Mouse (Mus musculus) MEL (cell line): ENCODE measurements around the gene Dhrs11. TPM values are rescaled to one million over a fixed set of nuclear protein-coding genes. Genes with fewer than 3 reads are reported as not detected.

Source experiments
- DNase-seq: peaks from one replicate; pipeline ENCODE4 v3.0.0; 2011; ENCODE audit warnings: low read depth, low spot score
- H3K27ac ChIP-seq: 2 replicates; pipeline ENCODE4 v1.5.1; 2012; ENCODE audit warnings: low read depth, mild to moderate bottlenecking, control low read depth, low read length, moderate library complexity; ENCODE audit not compliant: control insufficient read depth
- H3K27me3 ChIP-seq, 2 experiments: fragments of 150-350 bp in 1 of 2; sonication (generic) in 1 of 2; 2 replicates each; pipeline ENCODE4 v1.6.1; 2012; ENCODE audit warnings: low read length in 2 of 2, mild to moderate bottlenecking in 2 of 2, improper control_type of control experiment in 1 of 2, moderate library complexity in 1 of 2; ENCODE audit not compliant: insufficient read depth in 2 of 2, control insufficient read depth in 1 of 2
- H3K36me3 ChIP-seq, 2 experiments: 2 replicates each; pipeline ENCODE4 v1.6.1; 2012 to 2014; ENCODE audit warnings: low read length in 2 of 2, improper control_type of control experiment in 1 of 2, inconsistent platforms in 1 of 2, mild to moderate bottlenecking in 1 of 2; ENCODE audit not compliant: insufficient read depth in 2 of 2, control insufficient read depth in 1 of 2
- H3K4me1 ChIP-seq, 2 experiments: fragments of 150-350 bp in 1 of 2; sonication (generic) in 1 of 2; 2 replicates each; pipeline ENCODE4 v1.6.1; 2012; ENCODE audit warnings: low read length in 2 of 2, improper control_type of control experiment in 1 of 2, mild to moderate bottlenecking in 1 of 2; ENCODE audit not compliant: insufficient read depth in 2 of 2, control insufficient read depth in 1 of 2
- H3K4me3 ChIP-seq, 2 experiments: fragments of 150-350 bp in 1 of 2; sonication (generic) in 1 of 2; 2 replicates each; pipeline ENCODE4 v1.5.1; 2012; ENCODE audit warnings: low read depth in 2 of 2, low read length in 2 of 2, mild to moderate bottlenecking in 2 of 2, moderate library complexity in 2 of 2, control low read depth in 1 of 2, improper control_type of control experiment in 1 of 2; ENCODE audit not compliant: control insufficient read depth in 1 of 2, insufficient read depth in 1 of 2
- H3K79me2 ChIP-seq: 2 replicates; pipeline ENCODE4 v1.6.1; 2012; ENCODE audit warnings: mild to moderate bottlenecking, low read length, moderate library complexity; ENCODE audit not compliant: control insufficient read depth, poor library complexity, insufficient read depth
- H3K9ac ChIP-seq: 2 replicates; pipeline ENCODE4 v1.6.1; 2012; ENCODE audit warnings: low read depth, mild to moderate bottlenecking, control low read depth, low read length, moderate library complexity; ENCODE audit not compliant: control insufficient read depth, poor library complexity, severe bottlenecking
- H3K9me3 ChIP-seq: fragments of 150-350 bp; sonication (generic); replicated peaks from 2 replicates; pipeline ENCODE4 v1.6.1; 2012; ENCODE audit warnings: mild to moderate bottlenecking, low read length, improper control_type of control experiment, moderate library complexity; ENCODE audit not compliant: insufficient read depth
- CHD1 ChIP-seq: IDR thresholded peaks from 2 replicates; pipeline ENCODE4 v1.6.1; 2012; ENCODE audit warnings: low read depth, mild to moderate bottlenecking, inconsistent platforms, low read length, improper control_type of control experiment
- ETS1 ChIP-seq: IDR thresholded peaks from 2 replicates; pipeline ENCODE4 v1.6.1; 2012; ENCODE audit warnings: low read depth, mild to moderate bottlenecking, inconsistent platforms, low read length, improper control_type of control experiment, moderate library complexity
- GABPA ChIP-seq: IDR thresholded peaks from 2 replicates; pipeline ENCODE4 v1.6.1; 2012; ENCODE audit warnings: low read depth, mild to moderate bottlenecking, inconsistent platforms, low read length, improper control_type of control experiment, moderate library complexity
- MAX ChIP-seq: IDR thresholded peaks from 2 replicates; pipeline ENCODE4 v1.6.1; 2011; ENCODE audit warnings: low read length, improper control_type of control experiment
- MEF2A ChIP-seq: IDR thresholded peaks from 2 replicates; pipeline ENCODE4 v1.6.1; 2014; ENCODE audit warnings: low read depth, mild to moderate bottlenecking, inconsistent platforms, low read length, improper control_type of control experiment; ENCODE audit not compliant: poor library complexity, insufficient replicate concordance, severe bottlenecking; ENCODE audit errors: extremely low read depth
- MYC ChIP-seq: IDR thresholded peaks from 2 replicates; pipeline ENCODE4 v1.6.1; 2011; ENCODE audit warnings: low read depth, mild to moderate bottlenecking, low read length, improper control_type of control experiment, moderate library complexity
- NELFE ChIP-seq: IDR thresholded peaks from 2 replicates; pipeline ENCODE4 v1.6.1; 2011; ENCODE audit warnings: low read depth, low read length, improper control_type of control experiment
- NRF1 ChIP-seq: IDR thresholded peaks from 2 replicates; pipeline ENCODE4 v1.6.1; 2014; ENCODE audit warnings: low read depth, mild to moderate bottlenecking, inconsistent platforms, low read length, improper control_type of control experiment, moderate library complexity; ENCODE audit not compliant: poor library complexity, insufficient read depth, severe bottlenecking
- POLR2AphosphoS2 ChIP-seq: IDR thresholded peaks from 2 replicates; pipeline ENCODE4 v1.6.1; 2011; ENCODE audit warnings: low read length, improper control_type of control experiment
- RCOR1 ChIP-seq: IDR thresholded peaks from 2 replicates; pipeline ENCODE4 v1.6.1; 2012; ENCODE audit warnings: low read depth, mild to moderate bottlenecking, inconsistent platforms, low read length, improper control_type of control experiment
- SMC3 ChIP-seq: IDR thresholded peaks from 2 replicates; pipeline ENCODE4 v1.6.1; 2011; ENCODE audit warnings: low read depth, low read length, improper control_type of control experiment
- USF1 ChIP-seq: IDR thresholded peaks from 2 replicates; pipeline ENCODE4 v1.6.1; 2014; ENCODE audit warnings: low read depth, mild to moderate bottlenecking, inconsistent platforms, low read length, improper control_type of control experiment, moderate library complexity
- USF2 ChIP-seq, 2 experiments: IDR thresholded peaks; 2 replicates each; pipeline ENCODE4 v1.6.1; 2011 to 2012; ENCODE audit warnings: improper control_type of control experiment in 2 of 2, low read length in 2 of 2, borderline replicate concordance in 1 of 2, inconsistent platforms in 1 of 2, low read depth in 1 of 2, mild to moderate bottlenecking in 1 of 2; ENCODE audit not compliant: insufficient read depth in 1 of 2
- ZC3H11A ChIP-seq: IDR thresholded peaks from 2 replicates; pipeline ENCODE4 v1.6.1; 2012; ENCODE audit warnings: low read depth, mild to moderate bottlenecking, inconsistent platforms, low read length, improper control_type of control experiment
- ZKSCAN1 ChIP-seq: IDR thresholded peaks from 2 replicates; pipeline ENCODE4 v1.6.1; 2012; ENCODE audit warnings: low read depth, mild to moderate bottlenecking, inconsistent platforms, low read length, improper control_type of control experiment, moderate library complexity
- ZMIZ1 ChIP-seq: IDR thresholded peaks from 2 replicates; pipeline ENCODE4 v1.6.1; 2012; ENCODE audit warnings: low read depth, mild to moderate bottlenecking, inconsistent platforms, low read length, improper control_type of control experiment, moderate library complexity
- ZNF384 ChIP-seq: IDR thresholded peaks from 2 replicates; pipeline ENCODE4 v1.6.1; 2012; ENCODE audit warnings: low read depth, mild to moderate bottlenecking, inconsistent platforms, low read length, improper control_type of control experiment
- polyA plus RNA-seq, 2 experiments: library from polyadenylated mRNA; stranded (reverse) in 1 of 2; unstranded in 1 of 2; fragments of >175 nt in 1 of 2; fragments of >200 nt in 1 of 2; gene quantifications; 2 replicates each; pipeline versions ENCODE4 v1.2.1 to v1.2.4; 2012; ENCODE audit warnings: low replicate concordance in 2 of 2, low read depth in 1 of 2; ENCODE audit not compliant: insufficient read length in 2 of 2, insufficient read depth in 1 of 2, missing spikeins in 1 of 2
- total RNA-seq: library from RNA; depleted of rRNA; stranded (reverse); fragments of 300-350 nt; gene quantifications from 2 replicates; pipeline ENCODE4 v1.2.3, GENCODE M21; 2012

The Dhrs11 gene
- total and polyA plus RNA-seq, 3 experiments: 36.6 to 37.7 TPM; not detected in 1

GRCm38 (mm10) chr11:84873042-84873833 lies 44.4 kb upstream of the Dhrs11 start (continued):
- TF ChIP-seq POLR2AphosphoS2: 0 out of 2 replicates have a peak, but pooled peaks have one; percentile 57
- peak; percentile 47; the same call in 1 of the 2 replicates for TF ChIP-seq ZKSCAN1
- no peak for TF ChIP-seq USF1
- no peak for TF ChIP-seq NRF1
- TF ChIP-seq RCOR1: peak; percentile 85
- TF ChIP-seq GABPA: peak; percentile 92
- no peak for TF ChIP-seq MEF2A
- no peak for TF ChIP-seq SMC3
- TF ChIP-seq ZC3H11A: 0 out of 2 replicates have a peak, but pooled peaks have one; percentile 6
- no peak for TF ChIP-seq NELFE
- no peak for TF ChIP-seq ZMIZ1
- no peak for TF ChIP-seq MAX
- TF ChIP-seq ZNF384: peak; percentile 98
- peak; percentile 95 for TF ChIP-seq ETS1
- TF ChIP-seq CHD1: no peak
- no peak for TF ChIP-seq USF2 (IDR thresholded peaks at IDR 0.05; ENCODE audit: borderline replicate concordance in 1 of 2, insufficient read depth in 1 of 2, low read depth in 1 of 2, low read length in 2 of 2)
- TF ChIP-seq, all 39 proteins: peak for 21

- TF ChIP-seq ZNF384 (peak; percentile 55; the same call in 1 of the 2 replicates), ZMIZ1 (no peak), CHD1 (peak; percentile 22; the same call in 1 of the 2 replicates), MYC (peak; percentile 6; the same call in 1 of the 2 replicates), ETS1 (no peak)
- TF ChIP-seq, all 39 proteins: peak for 3
- Histone ChIP-seq H3K27ac (peak overlapping the region; percentile 92), H3K36me3 (peaks cover 6 to 35% of the 10 kb centered on the region in 2 experiments), H3K9ac (peak overlapping the region; percentile 98), H3K27me3 (no peaks in the 10 kb centered on the region), H3K4me3 (peak overlapping the region; percentile 79 to 98), H3K4me1 (peaks cover 9 to 27% of the 10 kb centered on the region in 2 experiments), H3K79me2 (peaks cover 37% of the 10 kb centered on the region), H3K9me3 (no peaks in the 10 kb centered on the region)
- peak; percentile 54 for DNase-seq
Observed at GRCm38 (mm10) chr11:84871548-84872069, 42.8 kb upstream of the Dhrs11 start.
